Mouse (Mus musculus) spleen, adult 12 weeks (tissue): ENCODE results near the gene Pkp2.

Experiments
- DNase-seq: peaks from one replicate; pipeline ENCODE4 v3.0.0; 2022; ENCODE audit warnings: low spot score

Pkp2 gene

GRCm38 (mm10) chr16:16261481-16261880, 48.4 kb downstream of the Pkp2 start:
- DNase-seq, result no peak

- no peak for DNase-seq
Measured at GRCm38 (mm10) chr16:16262436-16262835, 49.3 kb downstream of the Pkp2 start.

- DNase-seq, result no peak
Measured at GRCm38 (mm10) chr16:16272978-16273377, 59.9 kb downstream of the Pkp2 start.

GRCm38 (mm10) chr16:16273752-16274151, 60.6 kb downstream of the Pkp2 start:
- no peak for DNase-seq

- peak; percentile 79 for DNase-seq
Measured at GRCm38 (mm10) chr16:16302369-16303137, 89.4 kb downstream of the Pkp2 start, which contains the start of gene Yars2. Gene Yars2 (plus strand): TSS chr16:16302965.

GRCm38 (mm10) chr16:16303138-16303827, 90.2 kb downstream of the Pkp2 start:
- peak; percentile 38 for DNase-seq

- DNase-seq, result no peak
Measured at GRCm38 (mm10) chr16:16303888-16304287, 90.8 kb downstream of the Pkp2 start.

GRCm38 (mm10) chr16:16311319-16311718, 98.2 kb downstream of the Pkp2 start:
- no peak for DNase-seq
